19 mouse cellular contexts compared by ENCODE assay signal in genomic region chr5:36918016-36918415, GRCm38 (mm10). TPM values are rescaled to one million over a fixed set of nuclear protein-coding genes. Genes with fewer than 3 reads are reported as not detected.
A peak's percentile ranks its signal among the peaks of the same experiment; 100 is the strongest.
DNase-seq lines count a peak whose midpoint lies in the region; ATAC-seq and TF ChIP-seq lines count a peak whose summit lies in the region.
"Had no signal": no experiment of that assay in that cellular context is flagged by ENCODE, and none has a peak within 500 bp of the region (broad histone marks: within the 10 kb centered on the region; RNA-seq: fewer than 3 reads in every experiment).

No protein-coding gene starts in this region.

- ATAC-seq in neural tube, embryonic 13.5 days (ENCODE audit: low read depth), result no peak
- no peak for ATAC-seq in midbrain, embryonic 16.5 days
- ATAC-seq: forebrain, embryonic 16.5 days; inflammation-experienced regulatory T-cells, adult 6 months had no signal

- no peaks in the 10 kb centered on the region for H3K36me3 ChIP-seq in neural tube, embryonic 13.5 days
- no peaks in the 10 kb centered on the region for H3K36me3 ChIP-seq in midbrain, embryonic 16.5 days (ENCODE audit: control insufficient read depth, insufficient read depth, low read length)
- H3K36me3 ChIP-seq: embryonic facial prominence, embryonic 12.5 days; forebrain, embryonic 12.5 days; heart, embryonic 12.5 days; hindbrain, embryonic 10.5 days; hindbrain, embryonic 15.5 days had no signal

- TF ChIP-seq CTCF in layer of hippocampus, adult 2 months (conservative IDR thresholded peaks at IDR 0.05), result no peak

- no peaks in the 10 kb centered on the region for H3K9me3 ChIP-seq in neural tube, embryonic 13.5 days
- H3K9me3 ChIP-seq in midbrain, embryonic 16.5 days (replicated peaks; ENCODE audit: control insufficient read depth, low read length, poor library complexity, severe bottlenecking), result no peaks in the 10 kb centered on the region
- H3K9me3 ChIP-seq: embryonic facial prominence, embryonic 12.5 days; forebrain, embryonic 12.5 days; heart, embryonic 12.5 days; hindbrain, embryonic 10.5 days; hindbrain, embryonic 15.5 days had no signal

- H3K4me1 ChIP-seq in neural tube, embryonic 13.5 days (replicated peaks), result peaks cover 27% of the 10 kb centered on the region
- peaks cover 4% of the 10 kb centered on the region; the same call in 1 of the 2 replicates for H3K4me1 ChIP-seq in midbrain, embryonic 16.5 days (ENCODE audit: control insufficient read depth, insufficient read depth, low read length)
- H3K4me1 ChIP-seq: embryonic facial prominence, embryonic 12.5 days had no signal

- H3K4me2 ChIP-seq in neural tube, embryonic 13.5 days, result no peak overlapping the region
- H3K4me2 ChIP-seq in midbrain, embryonic 16.5 days (ENCODE audit: low read length), result no peak overlapping the region
- H3K4me2 ChIP-seq: embryonic facial prominence, embryonic 12.5 days; forebrain, embryonic 12.5 days; heart, embryonic 12.5 days; hindbrain, embryonic 15.5 days had no signal

- H3K27me3 ChIP-seq in neural tube, embryonic 13.5 days, result no peaks in the 10 kb centered on the region
- H3K27me3 ChIP-seq in midbrain, embryonic 16.5 days (ENCODE audit: control insufficient read depth, insufficient read depth, low read depth, low read length), result no peaks in the 10 kb centered on the region
- H3K27me3 ChIP-seq: embryonic facial prominence, embryonic 12.5 days; forebrain, embryonic 12.5 days; hindbrain, embryonic 15.5 days had no signal

- whole genome bisulfite sequencing in neural tube, embryonic 13.5 days, result 78% methylated on average over 7 of the region's 7 CpGs
- 79% methylated on average over 7 of the region's 7 CpGs for WGBS in midbrain, embryonic 16.5 days

- no peak overlapping the region for H3K9ac ChIP-seq in neural tube, embryonic 13.5 days
- H3K9ac ChIP-seq in midbrain, embryonic 16.5 days (ENCODE audit: low read depth, low read length), result no peak overlapping the region
- H3K9ac ChIP-seq: embryonic facial prominence, embryonic 12.5 days; forebrain, embryonic 12.5 days; heart, embryonic 12.5 days; hindbrain, embryonic 15.5 days had no signal

- DNase-seq in cerebellum, adult 9-11 months, result peak; percentile 56
- no peak for DNase-seq in cerebellum, postnatal 4 days (ENCODE audit: low spot score in 2 of 2)
- no peak for DNase-seq in layer of hippocampus, adult 2 months (ENCODE audit: low spot score in 2 of 2)
- DNase-seq in layer of hippocampus, adult 9-11 months, result no peak
- no peak for DNase-seq in neural tube, embryonic 10.5 days (ENCODE audit: extremely low spot score, low spot score)
- DNase-seq: adrenal gland, adult 8-10 months; adrenal gland, postnatal 36 days; gastrocnemius, postnatal 10 days; kidney, adult 18-20 months had no signal

- H3K27ac ChIP-seq in layer of hippocampus, adult 2 months, result peak overlapping the region; percentile 36; the same call in 1 of the 2 replicates
- peak overlapping the region; percentile 75; the same call in 1 of the 2 replicates for H3K27ac ChIP-seq in neural tube, embryonic 13.5 days (replicated peaks)
- H3K27ac ChIP-seq in midbrain, embryonic 16.5 days (ENCODE audit: low read length), result no peak overlapping the region
- H3K27ac ChIP-seq: embryonic facial prominence, embryonic 12.5 days; forebrain, embryonic 12.5 days; hindbrain, embryonic 10.5 days; hindbrain, embryonic 15.5 days had no signal

- no peak overlapping the region for H3K4me3 ChIP-seq in layer of hippocampus, adult 2 months
- H3K4me3 ChIP-seq in neural tube, embryonic 13.5 days, result no peak overlapping the region
- H3K4me3 ChIP-seq in midbrain, embryonic 16.5 days (ENCODE audit: low read depth, low read length), result no peak overlapping the region
- H3K4me3 ChIP-seq: embryonic facial prominence, embryonic 12.5 days; forebrain, embryonic 12.5 days; heart, embryonic 12.5 days; hindbrain, embryonic 10.5 days; hindbrain, embryonic 15.5 days had no signal

RNA-seq across cellular contexts. Expression of gene Ppp2r2c, which starts 49.7 kb away (rescaled TPM):
- 100 to 1,000 TPM; 375 to 387 TPM for total RNA-seq in layer of hippocampus, adult 2 months (2021)
- 43.1 and 44.8 TPM in 2 replicates for polyA plus RNA-seq in neural tube, embryonic 13.5 days (2015; fragmentation: Nextera tagmentation; extraction: Ambion mirVana)
- 56.8 and 61.1 TPM in 2 replicates for polyA plus RNA-seq in midbrain, embryonic 16.5 days (2015; fragmentation: Nextera tagmentation; extraction: Ambion mirVana)
- total RNA-seq: granulocyte monocyte progenitor cell, adult 5-6 weeks had no signal
